Mouse (Mus musculus) intestine, embryonic 16.5 days (tissue): ENCODE measurements around the gene Ly6g. TPM values are rescaled to one million over a fixed set of nuclear protein-coding genes. Genes with fewer than 3 reads are reported as not detected.

Experiments used
- polyA plus RNA-seq: library from polyadenylated mRNA; unstranded; fragments of >200 nt; fragmentation: Nextera tagmentation; extraction: Ambion mirVana; gene quantifications from 2 replicates; pipeline ENCODE4 v1.2.1, GENCODE M21; 2015

Ly6g gene
- polyA plus RNA-seq, 1 experiment from 2014 or later, result 0.45 TPM

Other genes starting within 250 kb of the Ly6g start
- not detected in 2 replicates for gene Ly6i, start 171.8 kb upstream of the Ly6g start, polyA plus RNA-seq
- 13.9 and 15.8 TPM in 2 replicates for gene Ly6a, start 157.2 kb upstream of the Ly6g start, polyA plus RNA-seq
- gene Ly6c1, start 106.4 kb upstream of the Ly6g start, polyA plus RNA-seq, result 14.7 and 18.0 TPM in 2 replicates
- gene Ly6c2, start 43.3 kb upstream of the Ly6g start, polyA plus RNA-seq, result 0.95 and 1.8 TPM in 2 replicates
- 49.5 and 55.9 TPM in 2 replicates for gene BC025446, start 61.1 kb downstream of the Ly6g start, polyA plus RNA-seq
- 0.69 and 1.5 TPM in 2 replicates for gene Ly6f, start 113.2 kb downstream of the Ly6g start, polyA plus RNA-seq